Mouse (Mus musculus) adrenal gland, postnatal 36 days (tissue): ENCODE measurements at regions not wholly inside any gene's neighbourhood (a gene's known extent, or its start where the extent isn't known, plus 50 kb on each side); places are given as distances from the start of the nearest gene placed in this dataset.

Source experiments
- DNase-seq, 2 experiments: peaks; one replicate each; pipeline ENCODE4 v3.0.0; 2021; ENCODE audit warnings: mixed read lengths in 1 of 2

GRCm38 (mm10) chr9:85134900-85135299, 177.7 kb upstream of the Gm11114 start:
- no peak for DNase-seq

GRCm38 (mm10) chr9:85136715-85137582, 175.6 kb upstream of the Gm11114 start:
- DNase-seq: no peak

- DNase-seq: no peak
Observed at GRCm38 (mm10) chr9:85139891-85140290, 172.7 kb upstream of the Gm11114 start.

- no peak for DNase-seq
Observed at GRCm38 (mm10) chr9:85144363-85144762, 168.2 kb upstream of the Gm11114 start.

DNA sequence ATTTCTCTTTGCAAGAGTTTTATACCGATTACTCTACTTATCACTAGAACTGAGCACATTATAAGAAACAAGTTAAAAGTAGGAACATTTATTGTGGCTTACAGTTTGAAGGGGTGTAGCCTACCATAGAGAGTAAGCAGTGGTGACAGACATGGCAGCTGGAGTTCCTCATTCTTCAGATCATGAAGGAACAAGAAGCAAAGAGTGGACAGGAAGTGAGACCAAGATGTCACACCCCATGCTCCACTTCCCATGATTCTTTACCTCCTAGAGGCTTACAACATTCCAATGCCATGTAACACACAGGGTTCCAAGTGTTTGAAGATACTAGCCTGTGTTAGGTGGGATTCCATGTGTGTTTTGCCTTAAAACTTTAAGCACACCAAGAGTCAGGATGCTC, 146.9 kb upstream of the Gm11114 start:
- DNase-seq: no peak

DNA sequence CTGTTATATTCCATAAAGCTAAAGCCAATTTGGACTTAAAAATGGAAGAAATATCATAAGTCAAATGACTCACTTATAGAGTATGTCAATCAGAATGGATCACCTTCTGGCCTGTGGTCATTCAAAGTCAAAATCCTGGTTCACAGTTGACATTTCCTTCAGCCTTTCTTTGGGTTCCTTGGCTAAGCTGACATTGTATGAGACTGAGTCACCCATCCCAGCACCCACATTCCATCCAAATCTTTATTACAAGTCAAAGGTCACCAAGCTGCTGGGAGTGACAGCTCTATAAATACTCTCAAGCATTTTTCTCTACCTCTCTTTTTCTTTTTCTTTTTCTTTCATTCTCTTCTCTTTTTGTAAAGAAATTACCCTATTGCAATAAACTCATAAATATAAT, 145.3 kb upstream of the Gm11114 start:
- no peak for DNase-seq

- no peak for DNase-seq
Observed at GRCm38 (mm10) chr9:85174431-85174830, 138.1 kb upstream of the Gm11114 start.

DNA sequence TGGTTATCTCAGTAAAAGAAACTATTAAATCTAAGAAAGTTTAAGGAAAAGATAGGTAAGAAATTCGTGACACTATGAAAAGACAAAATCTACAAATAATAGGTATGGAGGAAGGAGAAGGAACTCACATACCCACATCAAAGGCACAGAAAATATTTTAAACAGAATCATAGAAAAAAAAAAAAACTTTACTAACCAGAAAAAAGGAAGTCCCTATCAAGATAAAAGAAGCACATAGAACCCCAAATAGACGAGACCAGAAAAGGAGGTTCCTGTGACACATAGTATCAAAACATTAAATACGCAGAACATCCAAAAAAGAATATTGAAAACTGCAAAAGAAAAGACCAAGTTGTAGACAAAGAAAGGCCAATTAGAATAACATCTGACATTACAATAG, 111.4 kb upstream of the Gm11114 start:
- no peak for DNase-seq

GRCm38 (mm10) chr9:85224870-85225269, 87.7 kb upstream of the Gm11114 start:
- no peak for DNase-seq
